ENCODE assay signal across 18 mouse cellular contexts in the genomic region with DNA sequence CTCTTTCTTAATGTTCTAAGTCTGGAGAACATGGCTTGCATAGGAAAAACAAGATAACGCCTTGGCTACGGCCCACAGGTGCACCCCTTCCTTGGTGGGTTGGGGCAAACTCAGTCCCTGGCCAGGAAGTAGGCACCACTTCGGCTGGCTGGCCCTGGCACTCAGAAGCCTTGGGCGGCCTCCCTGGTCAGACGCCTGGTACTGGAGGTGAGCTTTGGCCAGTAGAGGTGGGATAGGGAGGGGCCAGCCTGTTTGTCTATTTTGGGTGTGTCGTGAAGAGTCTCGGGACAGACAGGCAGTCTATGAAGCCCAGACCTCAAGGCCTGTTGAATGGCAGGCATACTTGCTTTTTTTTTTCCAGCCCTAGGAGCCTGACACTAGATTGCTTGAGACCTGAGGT. TPM values are rescaled to one million over a fixed set of nuclear protein-coding genes. Genes with fewer than 3 reads are reported as not detected.
DNase-seq lines count a peak whose midpoint lies in the region; ATAC-seq and TF ChIP-seq lines count a peak whose summit lies in the region.
"Had no signal": no experiment of that assay in that cellular context is flagged by ENCODE, and none has a peak within 500 bp of the region (broad histone marks: within the 10 kb centered on the region; RNA-seq: fewer than 3 reads in every experiment).

No protein-coding gene starts in this region.

- H3K27me3 ChIP-seq in kidney, adult 2 months (replicated peaks; ENCODE audit: control insufficient read depth, insufficient read depth, low read length): no peaks in the 10 kb centered on the region
- peaks cover 16% of the 10 kb centered on the region for H3K27me3 ChIP-seq in kidney, embryonic 14.5 days (ENCODE audit: control insufficient read depth, insufficient read depth, low read length)

- H3K4me1 ChIP-seq in kidney, adult 2 months (ENCODE audit: control insufficient read depth, insufficient read depth, low read length): peaks cover 9% of the 10 kb centered on the region; the same call in 1 of the 2 replicates
- no peaks in the 10 kb centered on the region for H3K4me1 ChIP-seq in kidney, embryonic 14.5 days (ENCODE audit: control insufficient read depth, insufficient read depth, low read length)

- no peak for ATAC-seq in kidney, embryonic 14.5 days (ENCODE audit: low FRiP score, low TSS enrichment)

- intact Hi-C loops in gastrocnemius, adult 2 months (cut with DNase I): no loop called here
- intact Hi-C loops in heart, postnatal 14 days (cut with DNase I): no loop called here
- intact Hi-C loops in left cerebral cortex, postnatal 36 days (cut with DNase I): loop anchor here (5.0 kb wide), 1 partner anchor 280 kb away; no protein-coding TSS in a partner anchor

- no peak overlapping the region for H3K27ac ChIP-seq in gastrocnemius, adult 2 months
- no peak overlapping the region for H3K27ac ChIP-seq in kidney, adult 2 months (ENCODE audit: insufficient read depth, low read depth, low read length)
- H3K27ac ChIP-seq in kidney, embryonic 14.5 days (ENCODE audit: low read depth, low read length): no peak overlapping the region
- H3K27ac ChIP-seq: heart, embryonic 13.5 days; hindbrain, embryonic 15.5 days; left cerebral cortex, adult 2 months had no signal

- 56% methylated on average over 7 of the region's 7 CpGs for WGBS in kidney, adult 2 months
- WGBS in kidney, embryonic 14.5 days: 85% methylated on average over 7 of the region's 7 CpGs

- no peaks in the 10 kb centered on the region for H3K36me3 ChIP-seq in kidney, adult 2 months (ENCODE audit: control insufficient read depth, insufficient read depth, low read length)
- no peaks in the 10 kb centered on the region for H3K36me3 ChIP-seq in kidney, embryonic 14.5 days (ENCODE audit: control insufficient read depth, insufficient read depth, low read length)
- H3K36me3 ChIP-seq: heart, embryonic 13.5 days; hindbrain, embryonic 15.5 days had no signal

- H3K9me3 ChIP-seq in kidney, embryonic 14.5 days (ENCODE audit: control insufficient read depth, low read length): no peaks in the 10 kb centered on the region
- H3K9me3 ChIP-seq: heart, embryonic 13.5 days; hindbrain, embryonic 15.5 days had no signal

- DNase-seq in gastrocnemius, adult 2 months: peak; percentile 63
- DNase-seq in gastrocnemius, postnatal 10 days: no peak
- DNase-seq in kidney, adult 2 months: peak; percentile 85
- DNase-seq in heart, postnatal 14 days: peak; percentile 36 to 55
- peak; percentile 72 to 75 for DNase-seq in kidney, adult 8-10 months
- no peak for DNase-seq in left cerebral cortex, postnatal 36 days (ENCODE audit: low spot score in 2 of 2)
- DNase-seq in left cerebral cortex, adult 18-20 months (ENCODE audit: low spot score in 2 of 2): no peak
- DNase-seq: cerebellum, adult 8-10 months; right cerebral cortex, adult 18-20 months; thymus, postnatal 4 days had no signal

- TF ChIP-seq CTCF in gastrocnemius, adult 2 months (IDR thresholded peaks at IDR 0.05): no peak
- TF ChIP-seq CTCF in kidney, adult 2 months (conservative IDR thresholded peaks at IDR 0.05; ENCODE audit: insufficient read depth, insufficient read length, low read depth, low read length): no peak

- no peak overlapping the region for H3K9ac ChIP-seq in kidney, embryonic 14.5 days (ENCODE audit: low read depth, low read length)
- H3K9ac ChIP-seq: heart, embryonic 13.5 days; hindbrain, embryonic 15.5 days had no signal

- no peak overlapping the region for H3K4me3 ChIP-seq in gastrocnemius, adult 2 months
- H3K4me3 ChIP-seq in kidney, adult 2 months (ENCODE audit: insufficient read depth, low read depth, low read length): no peak overlapping the region
- H3K4me3 ChIP-seq in kidney, embryonic 14.5 days (ENCODE audit: low read length): no peak overlapping the region
- H3K4me3 ChIP-seq: heart, embryonic 13.5 days; hindbrain, embryonic 15.5 days; left cerebral cortex, adult 2 months had no signal

- H3K4me2 ChIP-seq in kidney, embryonic 14.5 days (replicated peaks; ENCODE audit: low read depth, low read length): no peak overlapping the region
- H3K4me2 ChIP-seq: heart, embryonic 13.5 days; hindbrain, embryonic 15.5 days had no signal

- TF ChIP-seq POLR2A in kidney, adult 2 months (IDR thresholded peaks at IDR 0.05; ENCODE audit: low read depth, low read length): no peak

RNA-seq across cellular contexts. Expression of gene Snorc, which starts 2.5 kb away (rescaled TPM):
- total RNA-seq in gastrocnemius, adult 2 months (2021): not detected
- not detected for total RNA-seq in gastrocnemius, postnatal 10 days (2021)
- 0.34 TPM in 1 of 2 replicates, not detected in the other for polyA plus RNA-seq in kidney, adult 2 months (2012; rRNA removed)
- polyA plus RNA-seq in kidney, embryonic 14.5 days (2014; fragmentation: Nextera tagmentation; extraction: Ambion mirVana): not detected in 2 replicates
- total RNA-seq in heart, postnatal 14 days (2021): not detected
- not detected for total RNA-seq in left cerebral cortex, postnatal 36 days (2021)
- under 1 TPM in 1 of 2 experiments, not detected in 1; 0.82 TPM for total RNA-seq in left cerebral cortex, adult 18-20 months (2021)
- total RNA-seq: layer of hippocampus, adult 18-20 months; neutrophil, adult 5-6 weeks had no signal
- polyA plus RNA-seq: heart, embryonic 13.5 days; liver, embryonic 16.5 days; spleen, adult 2 months had no signal

RNA-seq across cellular contexts. Expression of gene Neu2, which starts 37.1 kb away (rescaled TPM):
- 10 to 100 TPM in 1 of 2 experiments, 1 to 10 TPM in 1; 8.9 to 11.7 TPM for total RNA-seq in gastrocnemius, adult 2 months (2021)
- total RNA-seq in gastrocnemius, postnatal 10 days (2021): 10 to 100 TPM; 14.1 to 15.6 TPM
- polyA plus RNA-seq in kidney, adult 2 months (2012; rRNA removed): 20.3 and 21.1 TPM in 2 replicates
- polyA plus RNA-seq in kidney, embryonic 14.5 days (2014; fragmentation: Nextera tagmentation; extraction: Ambion mirVana): 0.20 and 0.80 TPM in 2 replicates
- not detected for total RNA-seq in heart, postnatal 14 days (2021)
- total RNA-seq in left cerebral cortex, postnatal 36 days (2021): 1 to 10 TPM; 5.7 to 8.7 TPM
- 1 to 10 TPM; 6.3 to 7.1 TPM for total RNA-seq in left cerebral cortex, adult 18-20 months (2021)
- total RNA-seq: neutrophil, adult 5-6 weeks had no signal
- polyA plus RNA-seq: heart, embryonic 13.5 days had no signal

Comparison
In these comparisons a context has a peak if more than half of its experiments do, and no peak if none do; other contexts are left out.
1. DNase-seq: peak in gastrocnemius, adult 2 months (single experiment), kidney, adult 2 months (single experiment), heart, postnatal 14 days (2 of 2) and kidney, adult 8-10 months (2 of 2); none in gastrocnemius, postnatal 10 days (single experiment), left cerebral cortex, postnatal 36 days (0 of 2) and left cerebral cortex, adult 18-20 months (0 of 2).
2. RNA of gene Neu2, which starts 37.1 kb away (total RNA-seq): 14.1 to 15.6 TPM in gastrocnemius, postnatal 10 days, 8.9 to 11.7 TPM in gastrocnemius, adult 2 months, 5.7 to 8.7 TPM in left cerebral cortex, postnatal 36 days and 6.3 to 7.1 TPM in left cerebral cortex, adult 18-20 months; not detected in heart, postnatal 14 days; every median in the first group is over 4 times any median in the second.